Mouse (Mus musculus) forebrain, embryonic 16.5 days (tissue): Measurements from ENCODE around the gene Cntn6. TPM values are rescaled to one million over a fixed set of nuclear protein-coding genes. Genes with fewer than 3 reads are reported as not detected.

Experiments
- ATAC-seq: fragments of 200-750 bp; cut with Nextera tagmentation; 2 replicates; pipeline ENCODE4 v1.8.0; 2017; ENCODE audit warnings: mild to moderate bottlenecking, moderate library complexity
- H3K27ac ChIP-seq: fragments of 300-500 bp; sonication (generic); 2 replicates; pipeline ENCODE4 v1.5.1; 2014; ENCODE audit warnings: low read length, control low read depth
- H3K27me3 ChIP-seq: fragments of 300-500 bp; sonication (generic); replicated peaks from 2 replicates; pipeline ENCODE4 v1.6.1; 2014; ENCODE audit warnings: low read length; ENCODE audit not compliant: control insufficient read depth, insufficient read depth
- H3K36me3 ChIP-seq: fragments of 300-500 bp; sonication (generic); 2 replicates; pipeline ENCODE4 v1.6.1; 2014; ENCODE audit not compliant: control insufficient read depth, insufficient read depth
- H3K4me1 ChIP-seq: fragments of 300-500 bp; sonication (generic); replicated peaks from 2 replicates; pipeline ENCODE4 v1.6.1; 2014; ENCODE audit warnings: low read length; ENCODE audit not compliant: control insufficient read depth, insufficient read depth
- H3K4me2 ChIP-seq: fragments of 300-500 bp; sonication (generic); 2 replicates; pipeline ENCODE4 v1.6.1; 2014; ENCODE audit warnings: mild to moderate bottlenecking, low read length, control low read depth
- H3K4me3 ChIP-seq: fragments of 300-500 bp; sonication (generic); replicated peaks from 2 replicates; pipeline ENCODE4 v1.5.1; 2014; ENCODE audit warnings: mild to moderate bottlenecking, low read length, control low read depth
- H3K9ac ChIP-seq: fragments of 300-500 bp; sonication (generic); replicated peaks from 2 replicates; pipeline ENCODE4 v1.6.1; 2014; ENCODE audit warnings: low read depth, low read length, control low read depth
- H3K9me3 ChIP-seq: fragments of 300-500 bp; sonication (generic); 2 replicates; pipeline ENCODE4 v1.6.1; 2016; ENCODE audit warnings: low read length; ENCODE audit not compliant: control insufficient read depth
- WGBS: fragments of 180-500 bp; shearing (Covaris S2); extraction: QIAGEN DNeasy Blood & Tissue Kit; methylation state at CpG from one replicate; pipeline ENCODE4 v1.1.7; 2014; 5-methylcytosine and 5-hydroxymethylcytosine counted together
- polyA plus RNA-seq: library from polyadenylated mRNA; unstranded; fragments of >200 nt; fragmentation: Nextera tagmentation; extraction: Ambion mirVana; gene quantifications from 2 replicates; pipeline ENCODE4 v1.2.1, GENCODE M21; 2015

The Cntn6 gene
- polyA plus RNA-seq, 1 experiment from 2014 or later, result 8.9 TPM

DNA sequence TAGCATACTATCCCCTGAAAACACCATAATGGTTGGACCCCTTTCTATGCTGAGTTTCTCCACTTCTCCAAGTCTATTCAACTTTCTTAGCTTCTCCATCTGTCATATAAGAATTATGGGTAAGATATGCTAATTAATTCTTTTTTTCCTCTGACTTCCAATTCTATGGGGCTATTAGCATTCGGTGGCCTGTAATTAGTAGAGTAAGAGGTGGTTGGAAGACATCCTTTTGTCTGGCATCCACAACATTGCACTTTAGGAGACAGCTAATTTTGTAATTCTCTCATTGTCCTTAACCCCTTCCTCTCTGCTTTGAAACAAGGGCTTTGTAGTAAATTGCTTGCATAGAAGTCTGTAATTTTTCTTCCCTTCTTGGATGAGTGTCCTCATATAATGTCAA lies 387.1 kb downstream of the Cntn6 start:
- H3K4me1 ChIP-seq, result no peaks in the 10 kb centered on the region
- H3K36me3 ChIP-seq, result no peaks in the 10 kb centered on the region
- peak; percentile 85 for ATAC-seq
- no peak overlapping the region for H3K4me3 ChIP-seq
- no peak overlapping the region for H3K27ac ChIP-seq
- H3K9ac ChIP-seq, result no peak overlapping the region
- 19% methylated on average over 1 of the region's 1 CpGs for WGBS
- H3K9me3 ChIP-seq, result no peaks in the 10 kb centered on the region
- H3K27me3 ChIP-seq, result no peaks in the 10 kb centered on the region
- H3K4me2 ChIP-seq, result no peak overlapping the region

GRCm38 (mm10) chr6:104884021-104884420 lies 391.4 kb downstream of the Cntn6 start:
- 23% methylated on average over 2 of the region's 2 CpGs for WGBS
- Histone ChIP-seq H3K4me3 (no peak overlapping the region), H3K27me3 (no peaks in the 10 kb centered on the region), H3K4me1 (no peaks in the 10 kb centered on the region), H3K27ac (no peak overlapping the region), H3K9ac (no peak overlapping the region), H3K9me3 (no peaks in the 10 kb centered on the region), H3K4me2 (no peak overlapping the region), H3K36me3 (no peaks in the 10 kb centered on the region)
- ATAC-seq, result no peak

DNA sequence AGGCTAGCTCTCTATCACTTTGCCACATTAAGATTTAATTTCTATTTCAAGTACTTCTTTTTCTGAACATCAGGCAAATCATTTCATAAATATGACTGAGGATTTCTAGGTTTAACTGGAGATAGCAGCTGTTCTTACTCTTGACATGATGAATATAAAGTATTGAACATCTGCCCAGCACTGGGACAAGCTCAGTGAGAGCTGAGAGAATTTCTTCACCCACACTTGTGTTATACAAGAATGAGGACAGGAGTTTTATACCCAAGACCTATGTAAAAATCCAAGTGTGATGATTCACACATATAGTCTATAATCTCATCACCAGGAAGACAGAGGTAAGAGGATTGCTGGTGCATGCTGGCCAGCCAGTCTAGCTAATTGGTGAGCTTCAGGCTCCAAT lies 393.2 kb downstream of the Cntn6 start:
- H3K27ac ChIP-seq, result no peak overlapping the region
- no peaks in the 10 kb centered on the region for H3K9me3 ChIP-seq
- no peak for ATAC-seq
- H3K27me3 ChIP-seq, result no peaks in the 10 kb centered on the region
- no peak overlapping the region for H3K4me2 ChIP-seq
- no peaks in the 10 kb centered on the region for H3K36me3 ChIP-seq
- H3K9ac ChIP-seq, result no peak overlapping the region
- H3K4me3 ChIP-seq, result no peak overlapping the region
- no peaks in the 10 kb centered on the region for H3K4me1 ChIP-seq

DNA sequence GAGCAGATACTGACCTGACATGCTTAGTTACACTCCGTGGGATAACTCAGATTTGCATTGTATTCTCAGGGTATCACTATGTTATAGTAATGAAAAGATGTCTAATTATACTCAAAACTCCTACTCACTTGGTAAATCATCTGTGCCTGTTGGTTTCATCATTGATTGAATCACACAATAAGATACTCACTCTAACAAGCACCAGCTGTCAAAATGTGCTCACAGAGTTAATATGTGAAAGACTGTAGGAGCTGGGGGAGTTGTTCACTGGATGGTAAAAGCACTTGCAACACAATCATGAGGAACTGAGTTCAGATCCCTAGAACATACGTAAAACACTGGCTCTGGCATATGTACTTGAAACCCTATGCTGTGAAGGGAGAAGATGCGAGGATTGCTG lies 398.5 kb downstream of the Cntn6 start:
- Histone ChIP-seq H3K9ac (no peak overlapping the region), H3K36me3 (no peaks in the 10 kb centered on the region), H3K4me1 (no peaks in the 10 kb centered on the region), H3K9me3 (no peaks in the 10 kb centered on the region), H3K4me2 (no peak overlapping the region), H3K27me3 (no peaks in the 10 kb centered on the region), H3K4me3 (no peak overlapping the region), H3K27ac (no peak overlapping the region)
- WGBS, result 83% methylated on average over 3 of the region's 3 CpGs
- no peak for ATAC-seq
